Mouse (Mus musculus) adrenal gland, postnatal 10 days (tissue): Measurements from ENCODE around the gene Il17ra. TPM values are rescaled to one million over a fixed set of nuclear protein-coding genes. Genes with fewer than 3 reads are reported as not detected.
A peak's percentile ranks its signal among the peaks of the same experiment; 100 is the strongest.

ENCODE experiments used
- DNase-seq: peaks from one replicate; pipeline ENCODE4 v3.0.0; 2021; ENCODE audit warnings: mixed read lengths
- long read RNA-seq, 2 experiments: library from polyadenylated mRNA; stranded (forward); transcript quantifications; one replicate each; pipeline ENCODE4 v2.0.0; 2021
- total RNA-seq, 2 experiments: library from RNA; stranded (reverse); gene quantifications; 2 replicates each; pipeline ENCODE4 v1.2.3; 2021

Il17ra gene
- total RNA-seq, result 10 to 100 TPM in 1 of 2 experiments, 1 to 10 TPM in 1; 9.6 to 11.3 TPM
- long read RNA-seq, experiment 1, full-length matches to known transcripts, result 1 of 9 reads
- long read RNA-seq, experiment 1, partial matches to known transcripts, result 8 of 9 reads
- long read RNA-seq, experiment 1, other reads (novel, unspliced or antisense), result 0 of 9 reads
- long read RNA-seq, experiment 2, partial matches to known transcripts, result 0 of 4 reads
- long read RNA-seq, experiment 2, other reads (novel, unspliced or antisense), result 4 of 4 reads

GRCm38 (mm10) chr6:120463086-120463871 is at the start of gene Il17ra:
TSS of gene Il17ra (plus strand) at chr6:120463247.
- DNase-seq, result peak; percentile 88

DNA sequence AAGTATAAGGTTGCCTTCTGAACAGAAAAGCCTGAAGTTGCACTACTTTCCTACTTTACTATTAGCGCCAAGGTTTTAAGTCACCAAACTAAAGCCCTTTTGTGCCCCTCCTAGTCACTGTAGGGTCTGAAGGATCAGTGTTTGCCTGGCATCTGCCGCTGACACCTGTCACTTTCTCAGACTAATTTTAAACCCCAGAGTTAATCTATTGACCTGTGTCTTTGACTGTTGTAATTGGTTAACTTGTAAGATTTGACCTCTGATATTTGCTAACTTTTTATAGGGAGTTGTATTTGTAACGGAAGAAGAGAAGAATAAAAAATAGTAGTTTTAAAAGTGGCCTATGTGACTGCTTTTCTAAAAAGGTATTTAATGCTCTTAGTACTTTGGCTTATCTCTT is 24.9 kb upstream of the Il17ra start:
- DNase-seq, result no peak

GRCm38 (mm10) chr6:120442171-120442749 is 20.8 kb upstream of the Il17ra start:
- peak; percentile 28 for DNase-seq

DNA sequence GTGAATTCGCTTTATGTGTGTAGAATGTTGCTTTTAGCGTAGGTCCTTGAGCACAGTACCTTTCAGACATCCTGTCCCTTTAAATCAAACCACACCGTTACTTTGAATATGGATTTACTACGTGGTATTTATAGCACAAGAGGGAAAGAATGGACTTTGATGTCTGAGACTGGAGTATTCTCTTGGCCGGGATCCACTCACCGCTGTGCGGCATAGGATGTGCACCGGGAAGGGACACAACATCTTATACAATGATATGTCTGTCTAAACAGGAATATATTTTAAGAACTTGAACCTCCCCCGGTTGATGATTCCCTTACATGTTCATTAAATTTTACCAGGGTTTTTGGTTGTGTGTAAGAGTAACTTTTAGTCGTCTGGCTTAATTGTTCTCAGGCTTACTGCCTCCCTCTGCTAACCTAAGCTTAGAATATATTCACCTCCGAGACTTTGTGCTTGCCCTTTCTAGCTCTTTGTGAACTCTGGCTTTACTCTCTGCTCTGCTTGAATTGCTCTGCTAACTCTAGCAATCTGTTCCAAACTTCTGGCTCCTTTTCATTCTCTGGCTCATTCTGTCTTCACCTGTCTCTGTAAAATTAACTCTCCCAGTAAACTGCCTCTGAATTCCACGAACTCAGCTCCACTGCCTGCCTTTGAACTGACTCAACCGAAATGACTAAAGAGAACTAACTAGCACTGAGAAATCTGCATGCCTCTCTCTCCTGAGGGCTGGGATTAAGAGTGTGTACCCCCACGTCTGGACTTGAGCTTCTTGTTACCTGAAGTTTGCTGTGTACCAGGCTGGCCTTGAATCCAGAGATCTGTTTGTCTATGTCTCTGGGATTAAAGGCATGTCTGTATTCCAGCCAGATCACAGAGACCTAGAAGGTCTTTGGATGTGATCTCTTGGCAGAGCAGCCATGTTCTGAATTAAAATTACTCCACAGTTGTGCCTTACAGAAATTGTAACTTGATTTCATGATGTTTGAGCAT is 19.4 kb upstream of the Il17ra start:
- DNase-seq, result peak; percentile 10

DNA sequence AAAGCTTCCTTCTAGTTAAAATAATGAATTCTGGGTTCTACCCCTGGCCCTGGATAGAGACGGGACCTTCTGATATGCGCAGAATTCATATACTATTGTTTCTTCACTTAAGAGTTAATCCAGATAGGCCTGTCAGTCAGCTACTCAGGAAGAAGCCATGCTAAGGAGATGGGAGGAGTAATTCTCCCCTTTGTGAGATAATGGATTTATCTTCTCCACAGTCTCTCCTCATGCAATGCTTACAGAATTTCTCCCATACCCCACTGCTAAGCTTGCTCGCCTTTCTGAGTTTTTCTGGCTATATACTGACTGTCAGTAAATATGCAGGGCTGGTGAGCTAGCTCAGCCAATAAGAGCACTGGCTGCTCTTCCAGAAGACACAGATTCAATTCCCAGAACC is 12.8 kb upstream of the Il17ra start:
- DNase-seq, result no peak

- DNase-seq, result no peak
These were observed 10.5 kb upstream of the Il17ra start for GRCm38 (mm10) chr6:120452384-120453102.

GRCm38 (mm10) chr6:120453103-120453445 is 10.0 kb upstream of the Il17ra start:
- no peak for DNase-seq

DNA sequence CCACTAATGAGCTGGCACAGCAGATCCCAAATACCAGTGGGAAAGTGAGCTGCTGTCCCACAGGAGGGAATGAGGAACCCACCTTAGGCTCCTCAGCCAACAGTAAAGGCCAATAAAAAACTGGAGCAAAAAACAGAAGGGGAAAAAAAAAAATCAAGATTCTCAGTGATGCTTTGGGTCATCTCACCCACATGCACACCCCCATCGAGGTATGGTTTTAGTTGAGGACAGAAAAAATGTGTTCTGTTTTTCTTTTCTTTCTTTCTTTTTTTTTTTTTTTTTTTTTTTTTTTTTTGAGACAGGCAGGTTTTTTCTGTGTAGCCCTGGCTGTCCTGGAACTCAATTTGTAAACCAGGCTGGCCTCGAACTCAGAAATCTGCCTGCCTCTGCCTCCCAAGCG is 9.5 kb upstream of the Il17ra start:
- no peak for DNase-seq

GRCm38 (mm10) chr6:120454627-120455077 is 8.4 kb upstream of the Il17ra start:
- DNase-seq, result peak; percentile 32

GRCm38 (mm10) chr6:120457074-120457473 is 6.0 kb upstream of the Il17ra start:
- no peak for DNase-seq

- no peak for DNase-seq
These were observed 5.3 kb upstream of the Il17ra start for GRCm38 (mm10) chr6:120457751-120458150.

GRCm38 (mm10) chr6:120461217-120461616 is 1.8 kb upstream of the Il17ra start:
- no peak for DNase-seq

DNA sequence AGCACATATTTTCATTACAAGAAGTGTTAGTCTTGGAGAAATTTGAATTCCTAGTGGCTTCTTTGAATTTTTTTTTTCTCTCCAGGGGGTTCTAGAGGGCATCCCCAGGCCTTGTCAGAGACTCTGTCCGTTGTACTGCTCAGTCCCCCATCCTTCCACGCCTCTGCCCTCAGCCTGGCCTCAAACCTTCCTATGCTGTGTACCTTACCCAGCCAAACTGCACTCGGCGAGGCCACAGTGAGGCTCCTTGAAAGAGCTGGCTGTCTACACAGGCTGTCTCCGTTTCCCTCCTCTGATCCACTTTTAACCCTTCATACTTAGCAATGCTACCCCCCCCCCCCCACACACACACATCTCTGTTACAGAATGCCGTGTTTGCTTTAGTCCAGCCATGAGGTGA is 796 bp upstream of the Il17ra start:
- no peak for DNase-seq

DNA sequence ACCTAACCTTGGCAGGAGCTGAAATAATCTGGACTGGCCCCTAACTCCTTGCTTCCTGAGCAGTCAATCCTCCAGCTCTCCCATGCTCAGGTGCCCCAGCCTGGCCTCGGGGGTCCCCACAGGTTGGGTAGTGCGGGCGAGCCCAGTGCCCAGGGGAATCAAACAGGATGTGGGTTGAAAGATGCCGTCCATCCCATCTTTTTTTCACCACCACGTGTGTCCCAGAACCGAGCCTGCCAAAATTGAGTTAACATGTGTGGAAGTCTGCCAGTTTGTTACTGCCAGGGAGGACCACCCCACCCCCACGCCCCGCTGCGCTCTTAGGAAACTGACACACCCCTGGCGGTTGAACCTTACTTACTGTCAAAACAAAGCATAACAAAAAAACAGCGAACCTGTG is 837 bp downstream of the Il17ra start:
- peak; percentile 56 for DNase-seq

DNA sequence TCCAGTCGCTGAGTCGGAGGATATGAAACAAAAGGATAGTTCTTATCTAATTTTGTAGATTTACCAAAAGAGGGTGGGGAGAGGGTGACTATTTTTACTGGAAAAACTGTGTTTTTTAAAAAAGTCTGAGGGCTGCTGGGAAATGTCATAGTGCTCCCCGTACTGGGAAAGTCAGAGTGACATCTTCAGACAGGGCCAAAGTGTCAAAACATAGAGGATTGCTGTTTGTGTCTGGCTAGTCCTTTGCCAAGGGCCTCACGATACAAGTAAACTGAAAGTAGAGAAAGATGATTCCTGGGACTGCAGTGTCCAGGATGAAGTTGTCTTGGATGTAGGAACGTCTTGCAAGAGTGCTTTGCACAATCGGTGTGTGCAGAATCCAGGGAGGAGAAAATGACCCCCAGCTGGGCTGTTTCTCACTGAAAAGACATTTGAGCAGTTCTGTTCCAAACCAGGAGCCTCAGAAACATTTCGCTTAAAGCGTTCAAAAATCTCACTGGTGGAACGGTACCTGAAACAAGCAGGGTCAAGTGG is 1.4 kb downstream of the Il17ra start:
- DNase-seq, result no peak

- DNase-seq, result no peak
These were observed 2.3 kb downstream of the Il17ra start for GRCm38 (mm10) chr6:120465393-120465792.

DNA sequence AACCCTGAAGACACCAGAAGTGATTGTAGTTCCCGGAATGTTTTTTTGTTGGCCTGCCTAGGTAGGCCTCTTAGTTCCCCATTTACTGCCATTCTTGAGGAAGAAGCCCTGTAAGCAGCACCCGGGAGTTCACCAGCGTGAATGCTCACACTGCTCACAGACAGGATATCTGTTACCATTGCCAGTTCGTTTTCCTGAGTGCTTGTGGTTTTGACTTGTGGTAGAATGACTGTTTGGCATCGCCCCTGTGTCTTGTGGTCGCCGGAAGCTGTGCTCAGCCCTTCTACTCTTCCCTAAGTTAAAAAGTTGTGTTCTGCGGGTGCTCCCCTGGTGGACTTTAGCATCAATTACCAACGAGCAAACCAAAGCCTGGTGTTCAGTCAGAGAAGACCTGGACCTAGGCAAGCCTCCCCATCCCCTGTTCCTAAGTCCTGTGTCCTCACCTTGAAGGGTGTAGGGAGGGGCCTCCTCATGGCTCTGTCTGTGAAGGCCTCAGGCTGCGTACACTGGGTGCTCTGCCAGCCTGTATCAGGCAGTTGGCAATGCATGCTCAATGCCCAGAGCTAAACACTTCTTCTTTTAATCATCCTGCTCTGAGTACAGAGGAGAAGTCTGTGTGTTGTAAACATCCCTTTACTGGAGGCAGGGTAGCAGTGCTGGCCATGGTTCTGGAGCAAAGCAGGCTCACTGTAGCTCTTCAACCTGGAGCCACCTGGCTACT is 3.7 kb downstream of the Il17ra start:
- no peak for DNase-seq

GRCm38 (mm10) chr6:120468259-120468658 is 5.2 kb downstream of the Il17ra start:
- no peak for DNase-seq

DNA sequence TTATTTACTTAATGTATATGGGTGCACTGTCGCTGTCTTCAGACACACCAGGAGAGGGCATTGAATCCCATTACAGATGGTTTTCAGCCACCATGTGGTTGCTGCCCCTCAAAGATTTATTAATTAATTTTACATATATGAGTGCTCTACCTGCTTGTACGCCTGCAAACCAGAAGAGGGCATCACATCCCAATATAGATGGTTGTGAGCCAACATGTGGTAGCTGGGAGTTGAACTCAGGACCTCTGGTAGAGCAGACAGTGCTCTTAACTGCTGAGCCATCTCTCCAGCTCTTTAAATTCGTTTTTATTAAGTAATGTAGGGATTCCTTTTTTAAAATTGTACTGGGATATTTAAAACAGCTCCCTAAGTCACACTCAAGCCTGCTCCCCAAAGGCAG is 6.2 kb downstream of the Il17ra start:
- no peak for DNase-seq

DNA sequence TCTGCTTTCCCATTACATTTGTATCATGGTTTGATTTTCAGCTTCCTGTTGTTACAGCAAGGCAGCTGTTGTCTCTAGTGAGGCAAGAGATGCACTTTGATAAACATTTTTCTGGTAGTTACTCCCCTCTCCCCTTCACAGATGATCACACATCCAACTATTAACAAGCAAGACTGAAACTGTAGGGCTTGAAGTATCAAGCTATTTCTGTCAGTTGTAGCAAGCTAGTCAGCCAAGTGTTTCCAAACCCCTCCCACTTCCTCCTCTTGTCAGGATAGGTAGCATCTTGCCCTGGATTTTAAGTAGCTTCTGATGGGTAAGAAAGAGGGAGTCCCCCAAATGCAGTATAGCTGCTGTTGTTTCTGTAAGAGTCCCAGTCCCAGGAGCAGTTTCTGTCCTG is 6.7 kb downstream of the Il17ra start:
- DNase-seq, result no peak

DNA sequence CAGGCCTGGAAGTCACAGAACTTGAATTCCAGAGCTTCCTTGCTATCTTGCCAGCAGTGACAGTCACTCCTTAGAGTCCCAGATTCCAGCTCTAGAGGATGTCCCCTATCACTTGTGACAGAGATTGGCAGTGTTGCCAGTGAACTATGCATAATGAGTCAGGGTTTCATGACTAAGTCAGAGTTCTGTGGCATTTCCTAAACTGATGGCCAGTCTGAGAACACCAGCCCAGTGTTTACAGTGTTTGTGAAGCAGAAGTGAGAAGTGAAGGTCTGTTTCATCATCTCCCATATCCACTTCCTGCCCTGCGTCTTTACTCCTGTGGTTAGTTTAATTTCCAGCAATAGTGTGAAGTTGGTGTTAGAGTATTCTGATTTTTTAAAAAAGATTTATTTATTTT is 7.6 kb downstream of the Il17ra start:
- DNase-seq, result no peak
